Mouse (Mus musculus) gastrocnemius, adult 2 months (tissue): ENCODE measurements at regions not wholly inside any gene's neighbourhood (a gene's known extent, or its start where the extent isn't known, plus 50 kb on each side); places are given as distances from the start of the nearest gene placed in this dataset.

Experiments used
- DNase-seq: peaks from one replicate; pipeline ENCODE4 v3.0.0; 2022
- H3K27ac ChIP-seq: fragments of 200-600 bp; 2 replicates; pipeline ENCODE4 v1.8.1; 2022; ENCODE audit warnings: mild to moderate bottlenecking
- H3K4me3 ChIP-seq: fragments of 200-600 bp; 2 replicates; pipeline ENCODE4 v1.8.1; 2022; ENCODE audit warnings: mild to moderate bottlenecking, moderate library complexity
- CTCF ChIP-seq: fragments of 200-600 bp; IDR thresholded peaks from 2 replicates; pipeline ENCODE4 v1.8.1; 2022; ENCODE audit warnings: antibody characterized with exemption, mild to moderate bottlenecking, moderate library complexity
- intact Hi-C: fragments of 180-260 bp; cut with DNase I; formaldehyde crosslinking; loops from one replicate; pipeline ENCODE4 v1.15.1; 2025

DNA sequence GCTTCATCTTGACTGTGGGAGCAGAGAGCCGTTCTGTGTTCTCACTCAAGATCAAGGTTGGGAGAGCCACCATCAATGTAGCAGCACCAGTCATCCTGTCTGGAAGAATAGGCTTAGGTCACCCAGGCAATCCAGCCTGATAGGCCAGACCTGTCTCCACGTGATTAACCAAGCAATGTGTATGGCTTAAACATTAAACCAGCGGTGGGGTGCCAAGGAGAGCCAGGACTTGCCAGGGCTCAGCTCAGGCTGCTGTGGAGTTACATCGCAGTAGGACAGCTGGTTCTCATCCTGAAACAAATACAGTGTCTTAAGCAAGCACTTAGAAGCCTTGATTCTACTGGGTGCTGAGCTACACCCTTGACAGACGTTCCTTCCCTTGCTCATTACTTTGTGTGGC is 207.9 kb downstream of the Plpp3 start:
- Histone ChIP-seq H3K4me3 (no peak overlapping the region), H3K27ac (peak overlapping the region; percentile 83)
- DNase-seq = peak; percentile 63
- no peak for TF ChIP-seq CTCF
- intact Hi-C loops = loop anchor here (10.0 kb wide), 1 partner anchor 130 kb away; no protein-coding TSS in a partner anchor

GRCm38 (mm10) chr4:105376591-105376990 is 219.4 kb downstream of the Plpp3 start:
- TF ChIP-seq CTCF = no peak
- no peak for DNase-seq
- Histone ChIP-seq H3K4me3 (no peak overlapping the region), H3K27ac (no peak overlapping the region)
- intact Hi-C loops = no loop called here

GRCm38 (mm10) chr4:105377469-105378187 is 220.5 kb downstream of the Plpp3 start:
- Histone ChIP-seq H3K4me3 (no peak overlapping the region), H3K27ac (no peak overlapping the region)
- intact Hi-C loops = no loop called here
- TF ChIP-seq CTCF = no peak
- DNase-seq = no peak

GRCm38 (mm10) chr4:105384826-105385225 is 227.7 kb downstream of the Plpp3 start:
- Histone ChIP-seq H3K4me3 (no peak overlapping the region), H3K27ac (no peak overlapping the region)
- TF ChIP-seq CTCF = no peak
- intact Hi-C loops = no loop called here
- no peak for DNase-seq

DNA sequence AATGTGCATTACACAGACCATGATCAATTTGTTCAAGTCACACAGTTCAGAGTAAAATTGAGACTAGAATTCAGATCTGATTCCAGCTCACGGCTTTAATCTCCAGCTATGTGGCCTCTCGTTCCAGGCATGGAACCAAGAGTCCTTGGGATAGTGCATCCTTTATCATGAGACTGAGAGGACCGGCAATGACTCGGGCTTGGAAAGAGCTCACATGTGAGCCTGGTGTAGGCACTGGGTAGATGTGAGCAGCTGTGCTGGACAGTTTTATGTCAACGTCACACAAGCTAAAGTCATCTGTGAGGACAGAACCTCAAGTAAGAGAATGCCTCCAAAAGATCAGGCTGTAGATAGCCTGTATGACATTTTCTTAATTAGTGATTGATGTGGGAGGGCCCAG is 228.3 kb downstream of the Plpp3 start:
- intact Hi-C loops = no loop called here
- H3K4me3 ChIP-seq = no peak overlapping the region
- no peak for TF ChIP-seq CTCF
- no peak for DNase-seq
- H3K27ac ChIP-seq = no peak overlapping the region

- intact Hi-C loops = loop anchor here (10.0 kb wide), 1 partner anchor 236 kb away; the partner anchor contains the start of gene Plpp3
- Histone ChIP-seq H3K4me3 (no peak overlapping the region), H3K27ac (no peak overlapping the region)
- no peak for TF ChIP-seq CTCF
- peak; percentile 57 for DNase-seq
Measured at GRCm38 (mm10) chr4:105390378-105390777, 233.2 kb downstream of the Plpp3 start.

- intact Hi-C loops = loop anchor here (10.0 kb wide), 1 partner anchor 240 kb away; the partner anchor contains the start of gene Plpp3
- TF ChIP-seq CTCF = no peak
- Histone ChIP-seq H3K27ac (no peak overlapping the region), H3K4me3 (no peak overlapping the region)
- DNase-seq = peak; percentile 49
Measured at GRCm38 (mm10) chr4:105394366-105394765, 237.2 kb downstream of the Plpp3 start.

GRCm38 (mm10) chr4:105397451-105397850 is 240.3 kb downstream of the Plpp3 start:
- peak; percentile 22 for DNase-seq
- intact Hi-C loops = loop anchor here (10.0 kb wide), 1 partner anchor 243 kb away; the partner anchor contains the start of gene Plpp3
- Histone ChIP-seq H3K4me3 (no peak overlapping the region), H3K27ac (peak overlapping the region; percentile 66)
- no peak for TF ChIP-seq CTCF

DNA sequence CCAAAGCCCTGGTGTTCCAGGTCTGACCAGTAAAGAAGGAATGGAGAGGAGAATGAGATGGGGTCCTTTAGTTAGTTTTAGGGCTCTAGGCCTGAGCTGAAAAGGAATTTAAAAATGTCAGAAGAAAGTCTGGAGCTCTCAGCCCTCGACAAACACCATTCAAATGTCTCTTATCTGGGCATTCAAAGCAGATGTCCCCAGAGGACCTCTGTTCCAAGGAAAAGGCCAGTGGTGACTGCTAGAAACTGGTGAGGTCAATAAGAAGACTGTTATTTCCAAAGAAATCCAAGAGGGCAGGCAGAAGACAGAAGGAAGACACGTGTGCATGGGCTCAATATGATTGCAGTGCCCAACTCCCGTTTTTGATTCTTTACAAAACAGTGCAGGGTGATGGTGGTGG is 244.9 kb downstream of the Plpp3 start:
- no peak overlapping the region for H3K4me3 ChIP-seq
- no peak overlapping the region for H3K27ac ChIP-seq
- intact Hi-C loops = no loop called here
- no peak for DNase-seq
- TF ChIP-seq CTCF = no peak

DNA sequence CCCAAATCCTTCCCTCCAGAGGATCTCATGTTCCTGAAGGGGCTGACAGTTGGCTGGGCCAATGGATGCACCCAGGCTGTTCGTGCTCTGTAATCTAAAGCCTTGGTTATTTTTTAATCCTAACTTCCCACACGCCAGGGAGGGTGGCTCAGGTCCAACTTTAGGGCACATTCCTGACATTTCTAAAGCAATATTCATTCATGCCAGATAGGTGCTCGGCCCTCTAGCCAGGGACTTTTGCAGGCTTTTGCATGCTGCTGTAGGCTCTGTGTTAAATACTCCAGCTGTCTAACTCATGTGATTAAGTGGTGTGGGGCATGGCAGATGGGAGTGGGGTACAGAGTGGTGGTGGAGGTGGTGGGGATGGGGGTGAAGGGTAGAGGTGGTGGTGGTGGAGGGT is 246.0 kb downstream of the Plpp3 start:
- no peak for TF ChIP-seq CTCF
- intact Hi-C loops = no loop called here
- Histone ChIP-seq H3K27ac (no peak overlapping the region), H3K4me3 (no peak overlapping the region)
- DNase-seq = no peak

DNA sequence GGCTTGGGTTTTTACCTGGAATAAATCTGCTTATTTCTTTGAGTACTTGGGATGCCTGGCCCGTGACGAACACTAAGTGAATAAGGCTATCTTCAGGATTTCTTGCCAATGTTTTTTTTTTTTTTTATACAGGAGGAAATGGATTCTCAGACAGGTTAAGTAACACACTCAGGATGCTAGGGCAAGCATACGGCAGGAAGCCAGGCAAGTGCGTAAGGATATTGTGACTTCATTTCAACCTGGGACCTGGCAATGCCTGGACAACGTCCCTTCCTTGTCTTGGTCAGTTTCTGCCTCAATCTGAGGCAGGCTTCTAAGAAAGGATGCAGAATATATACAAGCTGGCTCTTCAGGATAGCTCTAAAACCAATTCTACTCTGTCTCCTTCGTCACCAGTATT is 246.5 kb downstream of the Plpp3 start:
- intact Hi-C loops = no loop called here
- DNase-seq = no peak
- no peak for TF ChIP-seq CTCF

DNA sequence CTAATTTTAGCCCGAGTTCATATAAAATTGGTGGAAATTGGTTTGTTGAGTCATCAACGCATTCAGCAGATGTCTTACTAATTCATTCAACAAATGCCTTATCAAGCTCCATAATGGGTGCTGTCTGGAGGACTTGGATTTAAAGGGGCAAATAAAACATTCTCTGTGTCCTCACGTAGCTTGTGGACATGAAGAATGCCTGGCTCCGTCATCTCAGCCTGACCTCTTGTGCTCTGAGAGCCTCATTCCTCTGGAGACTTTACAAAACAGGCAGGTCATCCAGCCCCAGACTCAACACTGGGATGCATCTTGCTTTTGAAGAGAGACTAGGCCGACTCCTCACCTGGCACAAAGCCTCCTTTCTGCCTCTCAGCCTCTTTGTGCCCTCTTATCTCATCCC is 248.6 kb downstream of the Plpp3 start:
- Histone ChIP-seq H3K4me3 (no peak overlapping the region), H3K27ac (peak overlapping the region; percentile 46)
- intact Hi-C loops = no loop called here
- no peak for DNase-seq
- no peak for TF ChIP-seq CTCF

More for the DNA sequence above, 246.5 kb downstream of the Plpp3 start:
- Histone ChIP-seq H3K4me3 (no peak overlapping the region), H3K27ac (no peak overlapping the region)

- TF ChIP-seq CTCF = no peak
- H3K27ac ChIP-seq = no peak overlapping the region
- intact Hi-C loops = no loop called here
- no peak overlapping the region for H3K4me3 ChIP-seq
- DNase-seq = no peak
Measured at GRCm38 (mm10) chr4:105406786-105407464, 249.8 kb downstream of the Plpp3 start.
